Mouse (Mus musculus): ENCODE measurements around the gene Dok7.

The Dok7 gene

DNA sequence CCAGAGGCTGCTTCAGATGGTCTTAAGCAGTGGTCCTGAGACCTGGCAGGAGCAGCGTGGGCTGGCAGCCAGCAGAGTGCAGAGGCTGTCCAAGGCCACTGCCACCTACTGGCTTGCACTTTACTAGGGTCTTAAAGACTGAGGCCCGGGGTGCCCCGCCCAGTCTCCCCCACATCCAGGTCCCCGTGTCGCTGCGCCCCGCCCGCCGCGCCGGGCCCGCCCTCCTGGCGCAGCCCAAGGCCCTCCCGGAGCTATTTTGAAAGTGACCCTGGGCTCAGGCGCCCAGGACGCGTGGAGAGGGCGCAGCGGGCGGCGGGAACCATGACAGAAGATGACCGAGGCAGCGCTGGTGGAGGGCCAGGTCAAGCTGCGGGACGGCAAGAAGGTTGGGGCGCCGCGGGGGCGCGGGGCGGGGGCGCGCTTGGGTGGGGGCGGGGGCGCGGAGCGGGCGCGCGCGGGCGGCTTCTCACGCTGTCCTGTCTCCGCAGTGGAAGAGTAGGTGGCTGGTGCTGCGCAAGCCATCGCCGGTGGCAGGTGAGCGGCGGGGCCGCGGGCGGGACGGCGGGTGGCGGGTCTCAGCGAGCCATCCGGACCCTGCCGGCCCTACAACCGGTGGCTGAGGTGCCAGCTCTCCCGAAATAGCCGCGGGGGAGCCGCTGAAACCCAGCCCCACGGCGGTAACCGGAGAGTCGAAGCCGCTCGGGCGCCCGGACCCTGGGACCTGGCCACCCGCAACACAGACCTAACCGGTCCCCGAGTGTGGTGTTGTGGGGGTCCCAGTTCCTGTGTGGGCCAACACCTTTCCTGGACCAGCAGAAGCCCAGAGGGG lies at the start of gene Dok7:
Gene Dok7, plus strand, starts transcription at position 163 of the 829 bp plus-strand sequence.
- peak; percentile 26 to 51 for DNase-seq (ENCODE audit: low spot score in 2 of 2)

DNA sequence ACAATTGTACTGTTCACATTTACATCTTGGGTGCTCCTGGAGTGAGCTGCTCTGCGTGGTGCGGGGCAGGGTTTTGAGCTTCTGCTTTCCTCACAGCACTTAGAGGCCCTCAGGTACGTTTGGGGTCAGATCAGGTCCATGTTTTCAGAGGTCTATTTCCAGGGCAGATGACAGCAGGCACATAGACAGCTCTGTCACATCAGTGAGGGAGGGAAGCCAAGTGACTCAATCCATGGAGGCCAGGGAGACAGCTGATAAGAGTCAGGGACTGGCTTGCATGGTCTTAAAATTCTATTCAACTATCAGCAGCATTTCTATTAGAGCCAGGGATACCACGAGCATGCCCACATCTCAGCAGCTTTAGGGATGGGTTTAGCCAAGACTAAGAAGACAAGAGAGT lies 47.4 kb upstream of the Dok7 start:
- DNase-seq (ENCODE audit: low spot score in 2 of 2), result no peak

DNA sequence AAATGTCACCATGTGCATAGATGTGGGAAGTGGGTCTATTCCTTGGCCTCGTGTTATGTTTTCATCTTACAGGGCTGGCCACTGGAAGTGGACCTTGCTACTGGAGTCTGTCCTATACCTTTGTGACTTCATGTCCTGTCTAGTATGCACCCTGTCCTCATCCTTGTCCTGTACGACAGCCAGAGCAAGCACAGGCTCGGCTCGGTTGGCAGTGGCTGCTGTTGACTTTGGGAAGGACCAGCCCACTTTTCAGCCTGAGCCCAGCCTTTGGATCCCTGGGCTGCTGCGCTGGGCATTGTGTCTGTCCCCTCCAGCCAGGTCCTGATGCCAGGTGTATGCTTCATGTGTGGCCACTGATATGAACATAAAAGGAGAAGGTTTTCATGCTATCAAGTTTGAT lies 45.9 kb upstream of the Dok7 start:
- DNase-seq (ENCODE audit: low spot score in 2 of 2), result no peak

DNA sequence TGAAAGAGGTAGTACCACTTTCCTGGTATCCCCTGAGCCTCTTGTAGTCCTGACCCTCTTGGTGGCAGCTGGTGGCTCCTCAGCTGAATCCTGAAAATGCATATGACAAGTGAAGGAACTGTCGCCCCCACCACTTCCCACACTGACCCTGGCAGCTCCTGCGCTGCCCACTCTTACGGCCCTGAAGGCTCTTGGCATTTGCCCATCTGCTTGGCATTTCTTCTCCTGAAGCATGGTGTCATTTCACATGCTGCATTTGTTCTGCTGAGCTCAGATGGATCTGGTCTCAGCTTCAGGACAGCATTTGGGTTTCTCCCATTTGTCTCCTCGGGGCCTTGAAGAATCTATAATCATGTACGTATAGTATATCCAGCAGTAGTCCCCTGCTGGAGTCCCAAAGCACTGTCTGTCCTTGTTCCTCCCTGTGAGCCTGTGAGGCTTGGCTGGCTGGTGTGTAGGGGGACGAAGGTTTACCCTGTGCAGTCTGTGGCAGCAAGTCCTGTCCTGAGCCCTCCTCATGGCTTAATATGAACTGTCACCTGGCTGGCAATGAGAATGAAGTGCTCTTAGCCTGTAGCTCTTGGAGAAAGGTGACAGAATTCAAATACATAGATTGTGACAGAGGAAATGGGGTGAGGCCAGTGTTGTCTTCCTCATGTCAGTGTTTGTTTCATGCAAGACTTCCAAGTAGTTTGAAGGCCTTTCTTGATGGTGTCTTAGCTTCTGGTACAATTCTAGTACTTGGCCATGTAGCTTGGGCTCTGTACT lies 45.2 kb upstream of the Dok7 start:
- DNase-seq (ENCODE audit: low spot score in 2 of 2), result no peak

DNA sequence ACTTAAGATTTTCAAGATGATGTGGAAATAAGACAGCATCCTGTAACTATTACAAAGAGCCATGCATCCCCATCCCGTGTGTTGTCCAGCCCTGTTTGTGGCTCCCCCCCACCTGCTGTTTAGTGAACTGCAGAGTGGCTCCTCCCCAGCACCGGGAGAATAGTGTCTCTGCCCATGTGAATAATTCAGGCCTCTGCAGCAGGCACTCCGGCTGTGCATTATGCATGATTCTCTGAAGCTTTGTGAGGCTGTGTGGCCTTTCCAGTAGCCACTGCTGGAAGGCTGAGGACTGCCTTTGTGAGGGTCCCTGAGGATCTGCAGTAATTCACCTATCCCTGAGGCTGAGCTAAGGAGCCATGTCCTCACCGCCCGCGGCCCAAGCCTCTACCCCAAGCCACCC lies 42.5 kb upstream of the Dok7 start:
- DNase-seq (ENCODE audit: low spot score in 2 of 2), result no peak

DNA sequence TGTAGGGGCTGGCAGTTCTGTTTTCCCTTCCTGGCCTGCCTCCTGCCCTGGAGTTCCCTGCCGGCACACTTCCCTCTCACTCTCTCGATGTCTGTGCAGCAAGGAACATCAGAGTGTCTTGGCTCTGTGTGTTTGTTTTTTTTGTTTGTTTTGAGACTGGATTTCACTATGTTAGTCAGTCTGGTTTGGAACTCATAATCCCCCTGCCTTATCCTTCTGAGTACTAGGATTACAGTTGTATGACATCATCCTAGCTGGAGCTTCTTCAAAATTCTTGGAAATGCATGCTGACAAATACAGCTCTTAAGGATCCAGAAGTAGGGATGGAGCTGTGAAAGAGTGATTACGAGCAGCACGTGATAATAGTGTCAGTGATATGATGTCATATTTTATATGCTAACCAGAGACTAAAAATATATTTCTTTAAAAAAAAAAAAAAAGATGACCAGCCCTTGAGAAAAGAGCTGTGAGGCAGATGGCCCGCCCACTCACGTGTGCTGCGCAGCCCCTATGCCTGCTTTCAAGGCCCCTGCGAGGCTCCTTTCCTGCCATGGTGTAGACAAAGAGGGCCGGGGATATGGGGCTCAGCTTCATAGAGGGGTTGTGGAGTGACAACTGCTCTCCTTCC lies 36.8 kb upstream of the Dok7 start:
- DNase-seq (ENCODE audit: low spot score in 2 of 2), result no peak

DNA sequence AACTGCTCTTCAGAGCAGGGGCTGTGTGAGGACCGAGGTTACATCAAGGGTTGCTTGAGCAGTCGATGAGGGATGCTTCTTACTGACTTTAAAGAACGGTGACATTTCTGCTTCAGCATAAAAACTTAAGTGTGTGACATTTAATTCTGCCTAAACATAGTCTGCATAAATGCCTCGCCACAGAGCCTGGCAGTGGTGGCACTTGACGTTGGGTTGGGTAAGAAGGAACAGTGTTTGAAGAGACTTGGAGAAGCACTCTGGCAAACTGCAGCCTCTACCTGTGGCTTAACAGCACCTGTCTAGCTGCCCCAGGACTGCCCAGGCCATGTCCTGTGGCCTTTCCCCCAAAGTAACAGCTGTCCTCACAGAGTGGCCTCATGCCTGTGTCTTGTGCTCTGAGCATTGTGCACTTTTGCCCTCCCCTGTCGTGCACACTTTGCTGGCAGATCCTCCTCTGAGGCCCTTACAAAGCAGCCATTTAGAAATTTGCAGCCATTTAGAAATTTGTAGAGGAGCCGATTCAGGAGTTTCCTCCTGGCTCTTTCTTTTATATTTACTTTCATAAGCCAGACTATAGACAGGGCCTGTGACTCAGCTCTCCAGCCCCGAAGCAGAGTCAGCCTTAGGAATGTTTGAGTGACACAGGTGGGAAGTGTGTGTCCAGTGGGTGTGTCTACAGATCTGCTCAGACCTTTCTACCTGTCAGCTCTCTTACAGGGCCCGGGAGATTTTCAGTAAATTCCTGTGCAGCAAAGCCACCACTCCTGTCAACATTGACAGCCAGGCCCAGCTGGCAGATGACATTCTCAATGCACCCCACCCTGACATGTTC lies 35.9 kb upstream of the Dok7 start:
- no peak for DNase-seq (ENCODE audit: low spot score in 2 of 2)

DNA sequence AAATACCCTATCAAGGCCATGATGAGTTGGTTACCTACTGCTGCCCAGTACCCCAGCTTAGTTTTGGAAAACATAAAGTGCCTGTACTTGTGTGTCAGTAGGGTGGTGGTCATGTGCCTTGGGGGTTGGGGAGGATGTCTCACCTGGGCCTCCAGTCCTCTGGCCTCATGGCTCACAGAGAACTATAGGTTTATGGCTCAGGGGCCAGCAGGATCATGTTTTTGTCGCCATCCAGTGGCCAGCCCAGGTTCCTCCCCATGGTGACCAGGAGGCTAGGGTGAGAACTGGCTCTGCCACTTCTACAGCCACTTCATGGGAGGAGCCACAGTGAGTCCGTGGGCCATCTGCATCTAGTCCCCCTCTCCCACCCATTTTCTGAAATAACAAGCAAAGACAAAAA lies 31.6 kb upstream of the Dok7 start:
- DNase-seq (ENCODE audit: low spot score in 2 of 2), result peak in 1 of 2 experiments; percentile 42

DNA sequence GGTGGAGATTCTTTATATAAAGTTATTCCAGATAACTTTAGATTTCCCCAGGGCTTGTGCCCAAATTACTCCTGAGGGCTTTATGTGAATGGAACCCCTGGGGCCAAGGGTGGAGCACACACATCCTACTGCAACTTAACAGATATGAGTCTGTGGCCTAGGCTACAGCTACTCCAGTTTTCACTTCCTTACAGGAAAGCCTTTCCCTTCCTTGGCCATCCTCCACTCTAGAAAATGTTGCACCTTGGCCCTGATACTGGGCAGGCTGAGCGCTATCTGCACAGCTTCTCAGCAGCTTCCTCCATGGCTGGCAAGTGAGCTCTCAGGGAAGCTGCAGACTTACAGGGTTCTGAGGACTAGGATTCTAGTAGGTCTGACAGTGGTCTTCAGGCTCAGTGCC lies 27.3 kb upstream of the Dok7 start:
- DNase-seq (ENCODE audit: low spot score in 2 of 2), result no peak

DNA sequence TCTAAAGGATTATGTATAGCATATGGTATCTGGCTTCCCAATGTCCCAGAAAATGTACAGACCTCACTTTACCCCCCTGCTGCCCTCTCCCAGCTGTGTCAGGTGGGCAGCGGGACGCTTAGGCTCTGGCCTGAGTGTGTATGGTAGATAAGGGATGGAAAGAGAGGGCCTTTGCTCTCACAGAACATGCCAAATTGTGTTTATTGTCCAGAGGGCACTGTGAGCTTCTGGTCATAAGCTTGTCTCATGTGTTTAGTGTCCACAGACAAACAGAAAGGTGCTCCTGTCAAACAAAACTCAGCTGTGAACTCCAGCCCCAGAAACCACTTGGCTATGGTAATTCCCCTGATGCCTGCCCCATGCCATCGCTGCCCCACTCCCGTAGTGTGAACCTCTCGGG lies 26.8 kb upstream of the Dok7 start:
- DNase-seq (ENCODE audit: low spot score in 2 of 2), result no peak

DNA sequence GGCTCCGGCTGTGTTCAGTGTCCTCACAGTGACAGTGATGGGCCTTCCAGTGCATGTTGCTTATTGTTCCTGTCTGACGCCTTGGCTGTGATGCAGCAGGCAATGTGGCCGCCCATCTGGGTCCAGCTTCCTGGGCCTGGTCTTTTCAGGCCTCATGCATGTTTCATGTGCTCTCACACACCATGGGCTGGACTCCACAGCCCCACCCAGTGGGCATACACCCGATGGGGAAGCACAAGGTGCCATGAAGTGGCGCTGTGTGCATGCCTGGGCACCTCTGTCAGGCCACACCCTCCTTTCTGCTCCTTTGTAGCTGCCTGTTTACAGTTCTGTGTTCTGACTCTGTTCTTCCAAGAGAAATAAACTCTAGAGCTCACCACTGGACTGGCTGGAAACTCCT lies 23.5 kb upstream of the Dok7 start:
- no peak for DNase-seq (ENCODE audit: low spot score in 2 of 2)

DNA sequence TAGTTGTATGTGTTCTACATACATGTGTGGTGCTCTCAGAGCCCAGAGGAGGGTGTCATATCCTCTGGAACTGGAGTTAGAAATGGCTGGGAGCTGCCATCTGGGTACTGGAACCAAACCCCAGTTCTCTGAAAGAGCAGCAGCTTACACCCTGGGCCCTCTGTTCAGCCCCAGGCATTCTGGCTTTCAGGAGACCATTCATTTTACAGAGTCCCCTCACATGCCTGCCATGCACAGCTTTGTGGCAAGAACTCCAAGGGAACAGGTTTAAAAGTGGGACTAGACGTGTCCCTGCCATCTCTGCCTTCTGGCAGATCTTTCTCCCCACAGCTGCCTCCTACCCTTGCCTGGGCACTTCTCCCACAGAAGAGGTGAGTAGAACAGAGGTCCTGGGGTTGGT lies 22.9 kb upstream of the Dok7 start:
- DNase-seq (ENCODE audit: low spot score in 2 of 2), result no peak

DNA sequence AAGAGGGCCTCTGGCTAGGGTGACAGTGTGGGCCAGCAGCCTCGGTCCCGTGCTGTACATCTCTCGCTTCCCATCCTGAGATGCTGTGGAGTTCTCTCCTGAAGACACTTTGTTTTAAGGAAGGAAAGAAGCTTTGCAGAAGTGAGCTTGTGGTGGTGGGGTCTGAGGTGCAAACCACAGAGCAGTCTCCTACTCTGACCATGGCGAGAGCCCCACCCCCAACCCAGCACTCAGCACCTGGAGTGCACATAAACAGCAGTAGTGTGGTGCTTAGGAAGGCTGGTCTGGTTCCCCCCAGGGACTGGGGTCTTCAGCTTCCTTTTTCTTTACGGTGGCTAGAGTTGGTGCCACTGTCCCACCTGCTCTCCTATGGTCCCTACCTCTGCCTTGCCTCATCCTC lies 21.4 kb upstream of the Dok7 start:
- no peak for DNase-seq (ENCODE audit: low spot score in 2 of 2)

DNA sequence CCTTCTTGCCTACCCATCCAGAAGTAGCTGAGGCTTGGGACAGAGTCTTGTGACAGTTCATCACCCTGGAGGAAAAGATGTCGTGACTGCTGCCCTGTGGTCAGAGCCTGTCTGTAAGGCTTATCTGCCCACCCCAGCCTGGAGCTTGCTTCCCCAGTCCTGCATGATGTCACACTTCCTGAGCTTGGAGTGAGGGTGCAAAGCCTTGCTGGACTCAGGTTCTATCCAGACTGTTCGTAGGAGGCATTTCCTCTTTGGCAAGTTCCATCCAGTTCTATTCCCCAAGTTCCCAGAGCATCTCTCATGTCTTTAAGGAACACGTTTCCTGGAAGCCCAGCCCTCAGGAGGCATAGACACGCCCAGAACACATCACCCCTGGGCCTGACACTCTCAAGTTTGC lies 20.8 kb upstream of the Dok7 start:
- DNase-seq (ENCODE audit: low spot score in 2 of 2), result no peak

DNA sequence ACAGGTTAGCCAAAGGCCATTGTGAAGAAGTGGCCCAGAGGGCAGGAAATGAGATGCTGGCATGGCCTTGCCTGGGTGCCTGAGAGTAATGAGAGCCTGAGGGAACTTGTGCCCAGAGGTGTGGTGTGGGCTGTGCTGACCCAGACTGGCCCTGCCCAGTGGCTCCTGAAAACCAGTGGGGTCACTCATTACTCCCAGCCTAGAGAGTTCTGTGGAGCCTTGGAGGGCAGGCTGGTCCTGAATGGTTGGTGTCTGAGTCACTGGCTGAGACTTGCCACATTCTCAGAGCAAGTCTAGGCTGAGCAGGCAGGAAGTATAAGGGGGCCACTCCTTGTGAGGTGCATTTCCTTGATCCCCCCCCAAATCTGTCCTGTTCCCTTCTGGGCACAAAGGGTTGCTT lies 19.1 kb upstream of the Dok7 start:
- DNase-seq (ENCODE audit: low spot score in 2 of 2), result no peak

DNA sequence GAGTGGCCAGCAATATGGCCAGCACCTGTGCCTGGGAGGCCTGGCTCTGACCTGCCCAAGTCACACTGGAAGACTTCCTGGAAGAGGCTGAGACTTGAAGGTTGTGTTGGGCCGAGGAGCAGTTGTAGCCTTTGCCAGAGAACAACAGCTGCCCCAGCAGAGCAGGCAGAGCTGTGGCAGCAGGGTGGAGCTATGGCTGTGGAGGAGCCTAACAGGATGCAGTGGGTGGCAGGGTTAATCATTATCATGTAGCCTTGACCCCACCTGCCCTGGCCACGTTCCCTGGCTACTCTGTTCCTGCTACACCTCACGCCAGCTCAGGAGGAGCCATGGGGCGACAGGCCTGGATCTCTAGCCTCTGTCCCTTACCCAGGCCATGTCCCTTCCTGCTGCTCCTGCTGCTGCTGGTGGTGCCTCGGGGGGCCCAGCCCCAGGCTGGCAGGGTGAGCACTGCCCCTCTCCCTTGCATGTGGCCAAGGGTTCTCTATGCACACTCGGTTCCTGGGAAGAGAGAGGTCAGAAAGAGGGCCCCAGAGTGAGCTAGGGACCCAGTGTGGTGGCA lies 15.2 kb upstream of the Dok7 start, which contains the start of gene Hgfac:
Gene Hgfac, plus strand, starts transcription at position 242 of the 562 bp plus-strand sequence.
- DNase-seq (ENCODE audit: low spot score in 2 of 2), result no peak

DNA sequence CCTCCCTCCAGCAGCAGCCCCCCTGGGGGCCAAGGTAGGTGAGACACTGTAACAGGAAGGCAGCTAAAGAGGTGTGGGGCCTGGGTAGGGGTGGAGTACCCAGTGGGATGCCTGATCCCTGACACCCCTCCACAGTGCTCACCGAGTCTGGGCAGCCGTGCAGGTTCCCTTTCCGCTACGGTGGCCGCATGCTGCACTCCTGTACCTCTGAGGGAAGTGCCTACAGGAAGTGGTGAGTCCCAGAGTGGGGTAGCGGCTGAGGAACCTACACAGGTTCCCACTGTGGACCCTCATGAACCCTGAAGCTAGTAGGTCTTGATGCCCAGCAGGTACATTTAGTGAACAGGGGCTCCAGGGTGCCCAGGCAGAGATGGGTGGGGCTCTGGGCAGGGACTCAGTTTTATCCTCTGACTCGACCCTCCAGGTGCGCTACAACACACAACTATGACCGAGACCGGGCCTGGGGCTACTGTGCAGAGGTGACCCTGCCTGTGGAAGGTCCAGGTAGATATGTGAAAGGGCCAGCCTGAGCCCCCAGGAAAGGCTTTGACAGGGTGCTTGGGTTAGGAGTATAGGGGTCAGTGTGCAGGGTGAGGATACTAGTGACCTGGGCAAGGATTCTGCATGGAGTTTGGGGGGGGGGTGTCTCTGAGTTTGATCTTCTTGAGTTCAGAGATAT lies 14.0 kb upstream of the Dok7 start:
- no peak for DNase-seq (ENCODE audit: low spot score in 2 of 2)

DNA sequence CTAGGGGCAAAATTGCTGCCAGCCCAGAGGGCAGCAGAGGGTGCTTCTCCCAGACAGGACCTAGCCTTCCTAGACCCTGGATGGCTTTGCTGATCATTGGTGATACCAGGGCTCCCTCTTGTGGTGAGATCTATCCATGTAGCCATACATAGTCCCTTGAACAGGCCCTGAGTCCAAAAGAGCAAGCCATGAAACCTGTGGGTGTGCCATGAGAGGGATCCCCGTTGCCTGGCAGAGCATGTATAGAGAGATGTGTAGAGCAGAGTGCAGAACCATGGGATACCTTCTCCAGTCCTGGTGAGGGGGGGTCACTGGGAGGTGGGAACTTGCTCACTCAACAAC lies 13.5 kb upstream of the Dok7 start:
- DNase-seq (ENCODE audit: low spot score in 2 of 2), result peak in 1 of 2 experiments; percentile 69

DNA sequence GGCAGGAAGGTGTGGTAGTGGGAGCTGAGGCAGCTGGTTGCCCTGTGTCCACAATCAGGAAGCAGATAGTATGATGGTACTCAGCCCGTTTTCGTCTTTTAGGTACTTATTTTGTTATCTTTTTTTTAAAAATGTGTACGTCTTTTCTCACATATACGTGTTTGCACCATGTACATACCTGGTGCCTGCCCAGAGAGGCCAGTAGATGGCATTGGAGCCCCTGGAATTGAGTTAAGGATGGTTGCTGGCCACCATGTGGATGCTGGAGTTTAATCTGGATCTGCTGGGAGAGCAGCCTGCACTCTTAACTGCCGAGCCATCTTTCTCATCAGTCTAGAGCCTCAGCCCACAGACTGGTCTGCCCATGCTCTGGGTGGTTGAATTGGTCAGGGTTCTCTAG lies 6.0 kb upstream of the Dok7 start:
- no peak for DNase-seq (ENCODE audit: low spot score in 2 of 2)

DNA sequence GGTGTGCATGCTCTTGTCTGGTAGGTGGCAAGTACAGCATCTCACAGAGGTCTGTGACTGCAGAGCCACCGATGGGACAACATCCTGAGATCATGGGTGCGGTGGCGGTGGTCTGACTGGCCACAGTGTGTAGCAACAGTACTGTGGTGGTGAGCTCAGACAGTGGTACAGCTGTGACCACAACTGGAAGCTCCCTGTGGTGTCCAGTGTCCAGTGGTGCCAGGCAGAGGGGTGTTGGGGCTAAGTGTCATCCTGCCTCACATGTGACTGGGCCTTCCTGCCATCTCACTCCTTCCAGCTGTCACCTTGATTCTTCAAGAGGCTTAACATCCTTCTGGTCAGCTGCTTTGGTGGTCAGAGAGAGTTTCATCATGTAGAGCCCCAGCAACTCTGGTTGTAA lies 1.9 kb upstream of the Dok7 start:
- DNase-seq (ENCODE audit: low spot score in 2 of 2), result no peak

DNA sequence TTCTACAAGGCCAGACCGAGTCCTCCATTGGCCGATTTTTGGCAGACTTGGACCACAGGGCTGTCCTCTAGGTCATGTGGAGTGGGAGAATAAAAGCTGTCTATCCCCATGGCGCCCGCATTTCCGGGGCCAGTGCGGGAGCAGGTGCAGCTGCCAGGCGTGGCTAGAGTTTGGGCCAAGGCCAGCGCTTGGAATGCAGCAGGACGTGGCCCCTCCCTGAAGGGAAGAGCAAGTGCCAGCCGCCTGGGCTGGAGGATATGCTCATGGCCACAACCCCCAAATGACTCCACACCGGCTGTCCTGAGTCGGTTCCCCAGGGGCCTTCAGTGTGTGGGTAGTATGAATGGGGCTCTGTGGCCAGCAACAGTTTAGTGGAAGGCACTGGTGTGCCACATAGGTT lies 1.5 kb upstream of the Dok7 start:
- DNase-seq (ENCODE audit: low spot score in 2 of 2), result peak in 1 of 2 experiments; percentile 31
